In genomic region chr1:69825635-69826034, GRCm38 (mm10) we compare ENCODE assay signal across 8 mouse cellular contexts. TPM values are rescaled to one million over a fixed set of nuclear protein-coding genes. Genes with fewer than 3 reads are reported as not detected.
"Had no signal": no experiment of that assay in that cellular context is flagged by ENCODE, and none has a peak within 500 bp of the region (broad histone marks: within the 10 kb centered on the region; RNA-seq: fewer than 3 reads in every experiment).

No protein-coding gene starts in this region.

RNA-seq across cellular contexts. Expression of gene Spag16, which starts 1.1 kb away (rescaled TPM):
- polyA plus RNA-seq: liver, adult 2 months; liver, embryonic 13.5 days; liver, embryonic 14.5 days; liver, embryonic 15.5 days; liver, embryonic 16.5 days; liver, postnatal 0 days; macrophage; myocyte had no signal
